Mouse (Mus musculus) forebrain, embryonic 14.5 days (tissue): ENCODE results near the gene Sidt1. TPM values are rescaled to one million over a fixed set of nuclear protein-coding genes. Genes with fewer than 3 reads are reported as not detected.

Experiments used
- ATAC-seq: fragments of 200-750 bp; cut with Nextera tagmentation; 2 replicates; pipeline ENCODE4 v1.8.0; 2017; ENCODE audit warnings: mild to moderate bottlenecking, moderate library complexity
- DNase-seq: peaks from one replicate; pipeline ENCODE4 v3.0.0-alpha.2; 2015; ENCODE audit warnings: low spot score
- H3K27ac ChIP-seq: fragments of 300-500 bp; sonication (generic); 2 replicates; pipeline ENCODE4 v1.5.1; 2014; ENCODE audit warnings: low read depth, mild to moderate bottlenecking, control low read depth, low read length, moderate library complexity
- H3K27me3 ChIP-seq: fragments of 300-500 bp; sonication (generic); replicated peaks from 2 replicates; pipeline ENCODE4 v1.6.1; 2014; ENCODE audit warnings: low read length, control low read depth, mixed read lengths; ENCODE audit not compliant: control insufficient read depth, insufficient read depth
- H3K36me3 ChIP-seq: fragments of 300-500 bp; sonication (generic); 2 replicates; pipeline ENCODE4 v1.6.1; 2014; ENCODE audit warnings: low read length, control low read depth; ENCODE audit not compliant: control insufficient read depth, insufficient read depth
- H3K4me1 ChIP-seq: fragments of 300-500 bp; sonication (generic); 2 replicates; pipeline ENCODE4 v1.6.1; 2014; ENCODE audit warnings: antibody characterized with exemption, low read length, control low read depth; ENCODE audit not compliant: control insufficient read depth, insufficient read depth
- H3K4me2 ChIP-seq: fragments of 300-500 bp; sonication (generic); 2 replicates; pipeline ENCODE4 v1.6.1; 2014; ENCODE audit warnings: mild to moderate bottlenecking, control low read depth, low read length
- H3K4me3 ChIP-seq: fragments of 300-500 bp; sonication (generic); 2 replicates; pipeline ENCODE4 v1.5.1; 2014; ENCODE audit warnings: low read depth, low read length, control low read depth
- H3K9ac ChIP-seq: fragments of 300-500 bp; sonication (generic); 2 replicates; pipeline ENCODE4 v1.6.1; 2014; ENCODE audit warnings: mild to moderate bottlenecking, low read length, control low read depth, moderate library complexity
- H3K9me3 ChIP-seq: fragments of 300-500 bp; sonication (generic); replicated peaks from 2 replicates; pipeline ENCODE4 v1.6.1; 2016; ENCODE audit warnings: low read length, control low read depth, mixed read lengths; ENCODE audit not compliant: control insufficient read depth
- WGBS: fragments of 180-500 bp; shearing (Covaris S2); extraction: QIAGEN DNeasy Blood & Tissue Kit; methylation state at CpG from one replicate; pipeline ENCODE4 v1.1.7; 2014; 5-methylcytosine and 5-hydroxymethylcytosine counted together
- polyA plus RNA-seq: library from polyadenylated mRNA; unstranded; fragments of >200 nt; fragmentation: Nextera tagmentation; extraction: Ambion mirVana; gene quantifications from 2 replicates; pipeline ENCODE4 v1.2.1, GENCODE M21; 2014

The Sidt1 gene
- 3.9 and 8.6 TPM in 2 replicates for polyA plus RNA-seq

DNA sequence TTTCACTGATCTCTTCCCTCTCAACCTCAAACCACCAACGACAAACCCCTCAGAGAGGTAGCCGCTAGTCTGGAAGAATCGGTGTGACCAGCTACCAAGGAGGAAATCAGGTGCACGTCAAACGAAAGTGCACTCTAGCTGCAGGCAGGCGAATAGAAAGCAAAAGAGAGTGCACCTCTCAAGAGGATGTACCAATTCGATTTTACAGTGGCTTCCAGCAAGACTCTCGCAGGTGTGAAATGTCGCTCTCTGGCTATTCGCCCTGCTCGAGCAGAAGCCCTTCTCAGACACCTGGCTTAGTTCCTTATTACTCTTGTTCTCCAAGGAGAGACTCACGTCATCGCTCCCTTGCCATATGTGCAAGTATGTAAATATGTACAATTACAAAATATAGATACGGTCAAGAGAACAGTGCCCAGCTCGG, at the start of gene Sidt1:
Sidt1 (minus strand) TSS at position 336 of the 424 bp plus-strand sequence.
- peak within 1 kb of the TSS; percentile 99 for H3K4me2 ChIP-seq
- H3K36me3 ChIP-seq: no peaks in the 10 kb centered on the region
- 8% methylated on average over 15 of the region's 15 CpGs for WGBS
- peak; percentile 45 for DNase-seq
- peak within 1 kb of the TSS; percentile 73 for H3K9ac ChIP-seq
- H3K4me1 ChIP-seq: no peaks in the 10 kb centered on the region
- H3K9me3 ChIP-seq: 0 out of 2 replicates have a peak, but pooled peaks cover 3% of the 10 kb centered on the region
- no peak within 1 kb of the TSS for H3K27ac ChIP-seq
- peak within 1 kb of the TSS; percentile 67 for H3K4me3 ChIP-seq
- peaks cover 7% of the 10 kb centered on the region; the same call in 1 of the 2 replicates for H3K27me3 ChIP-seq
- no peak; the same call in 1 of the 2 replicates for ATAC-seq

DNA sequence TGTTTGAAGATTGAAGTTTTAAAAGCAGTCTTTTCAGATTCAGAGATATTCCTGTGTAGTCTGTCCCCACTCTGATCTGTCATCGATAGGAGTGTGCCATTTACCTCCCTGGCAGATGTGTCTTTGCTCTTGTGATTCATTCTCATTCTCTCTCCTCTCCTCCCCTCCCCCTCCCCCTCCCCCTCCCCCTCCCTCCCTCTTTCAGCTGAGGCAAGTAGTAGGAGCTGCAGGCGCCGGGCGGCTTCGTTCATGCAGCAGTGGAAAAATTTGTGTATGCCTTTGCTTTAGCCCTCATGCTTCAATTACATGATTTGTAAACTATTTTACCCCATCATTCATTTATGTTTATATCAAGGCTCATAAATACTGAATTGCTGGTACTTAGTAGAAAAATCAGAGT, 48.6 kb upstream of the Sidt1 start:
- 22% methylated on average over 5 of the region's 5 CpGs for WGBS
- peaks cover 13% of the 10 kb centered on the region for H3K36me3 ChIP-seq
- no peaks in the 10 kb centered on the region for H3K9me3 ChIP-seq
- H3K27me3 ChIP-seq: no peaks in the 10 kb centered on the region
- DNase-seq (no peak), ATAC-seq (no peak)
- no peak overlapping the region for H3K4me3 ChIP-seq
- peaks cover 9% of the 10 kb centered on the region for H3K4me1 ChIP-seq
- H3K9ac ChIP-seq: no peak overlapping the region
- no peak overlapping the region for H3K27ac ChIP-seq
- H3K4me2 ChIP-seq: no peak overlapping the region

DNA sequence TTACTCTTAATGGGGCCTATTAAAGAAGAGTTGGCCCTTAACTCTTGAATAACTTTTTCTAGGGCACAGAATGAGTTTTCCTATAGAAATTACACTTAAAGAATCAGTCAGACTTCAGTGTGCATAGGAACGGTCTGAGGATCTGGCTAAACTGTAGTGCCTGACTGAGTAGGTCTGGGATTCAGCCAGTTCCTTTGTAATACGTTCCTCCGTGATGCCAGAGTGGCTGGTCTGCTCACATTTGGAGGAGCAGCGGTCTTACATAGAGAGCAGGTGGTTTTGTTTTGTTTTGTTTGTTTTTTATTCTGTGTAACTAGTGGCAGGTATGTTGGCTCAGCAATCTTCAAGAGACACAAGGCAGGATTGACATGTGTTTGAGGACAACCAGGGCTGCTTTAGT, 47.0 kb upstream of the Sidt1 start:
- Histone ChIP-seq H3K36me3 (peaks cover 13% of the 10 kb centered on the region), H3K9me3 (no peaks in the 10 kb centered on the region), H3K4me2 (no peak overlapping the region), H3K4me1 (peaks cover 9% of the 10 kb centered on the region), H3K27me3 (no peaks in the 10 kb centered on the region), H3K27ac (no peak overlapping the region), H3K9ac (no peak overlapping the region), H3K4me3 (no peak overlapping the region)
- peak; percentile 44 for DNase-seq
- WGBS: 36% methylated on average over 4 of the region's 4 CpGs
- ATAC-seq: no peak

DNA sequence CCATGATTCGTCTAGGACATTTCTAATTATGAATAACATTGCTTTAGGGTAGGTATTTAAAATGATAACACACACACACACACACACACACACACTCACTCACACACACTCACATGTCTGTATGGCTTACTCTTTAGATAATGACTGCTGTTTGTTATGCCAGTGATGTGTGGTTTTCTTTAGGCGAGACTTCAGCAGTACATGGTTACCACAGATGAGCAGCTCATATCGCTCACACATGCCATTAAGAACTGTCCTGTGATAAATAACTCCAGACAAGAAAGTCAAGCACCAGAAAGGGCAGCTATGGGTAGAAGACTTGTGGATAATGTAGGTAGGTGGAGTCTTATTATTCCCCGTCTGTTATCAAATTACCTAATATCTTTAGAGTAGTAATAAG, 42.5 kb upstream of the Sidt1 start:
- Histone ChIP-seq H3K27me3 (no peaks in the 10 kb centered on the region), H3K4me1 (no peaks in the 10 kb centered on the region), H3K4me2 (no peak overlapping the region), H3K36me3 (peaks cover 16% of the 10 kb centered on the region), H3K9me3 (no peaks in the 10 kb centered on the region), H3K9ac (no peak overlapping the region), H3K4me3 (no peak overlapping the region), H3K27ac (no peak overlapping the region)
- DNase-seq (no peak), ATAC-seq (no peak)
- WGBS: 97% methylated on average over 4 of the region's 4 CpGs

DNA sequence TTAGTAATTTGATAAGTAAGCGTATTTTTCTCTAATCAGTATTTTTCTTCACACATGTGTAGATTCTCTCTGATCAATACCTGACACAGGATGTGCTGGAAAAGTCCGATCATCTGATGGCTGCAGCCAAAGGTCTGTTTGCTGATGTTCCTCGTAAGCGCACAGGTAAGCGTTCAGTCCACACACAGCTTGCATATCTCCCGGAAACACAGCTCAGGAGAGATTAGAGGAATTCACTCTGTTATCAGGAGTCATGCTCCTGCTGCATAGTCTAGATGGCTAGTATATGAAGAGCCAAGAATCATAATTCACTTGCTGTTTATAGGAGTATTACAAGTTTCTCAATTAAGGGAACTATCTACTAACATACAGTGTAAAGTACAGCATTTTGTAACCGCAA, 32.5 kb upstream of the Sidt1 start:
- H3K4me2 ChIP-seq: no peak overlapping the region
- H3K27me3 ChIP-seq: no peaks in the 10 kb centered on the region
- H3K9ac ChIP-seq: no peak overlapping the region
- H3K36me3 ChIP-seq: peaks cover 30% of the 10 kb centered on the region
- ATAC-seq (no peak), DNase-seq (no peak)
- H3K4me1 ChIP-seq: no peaks in the 10 kb centered on the region
- 92% methylated on average over 7 of the region's 7 CpGs for WGBS
- no peak overlapping the region for H3K27ac ChIP-seq
- no peak overlapping the region for H3K4me3 ChIP-seq
- no peaks in the 10 kb centered on the region for H3K9me3 ChIP-seq

DNA sequence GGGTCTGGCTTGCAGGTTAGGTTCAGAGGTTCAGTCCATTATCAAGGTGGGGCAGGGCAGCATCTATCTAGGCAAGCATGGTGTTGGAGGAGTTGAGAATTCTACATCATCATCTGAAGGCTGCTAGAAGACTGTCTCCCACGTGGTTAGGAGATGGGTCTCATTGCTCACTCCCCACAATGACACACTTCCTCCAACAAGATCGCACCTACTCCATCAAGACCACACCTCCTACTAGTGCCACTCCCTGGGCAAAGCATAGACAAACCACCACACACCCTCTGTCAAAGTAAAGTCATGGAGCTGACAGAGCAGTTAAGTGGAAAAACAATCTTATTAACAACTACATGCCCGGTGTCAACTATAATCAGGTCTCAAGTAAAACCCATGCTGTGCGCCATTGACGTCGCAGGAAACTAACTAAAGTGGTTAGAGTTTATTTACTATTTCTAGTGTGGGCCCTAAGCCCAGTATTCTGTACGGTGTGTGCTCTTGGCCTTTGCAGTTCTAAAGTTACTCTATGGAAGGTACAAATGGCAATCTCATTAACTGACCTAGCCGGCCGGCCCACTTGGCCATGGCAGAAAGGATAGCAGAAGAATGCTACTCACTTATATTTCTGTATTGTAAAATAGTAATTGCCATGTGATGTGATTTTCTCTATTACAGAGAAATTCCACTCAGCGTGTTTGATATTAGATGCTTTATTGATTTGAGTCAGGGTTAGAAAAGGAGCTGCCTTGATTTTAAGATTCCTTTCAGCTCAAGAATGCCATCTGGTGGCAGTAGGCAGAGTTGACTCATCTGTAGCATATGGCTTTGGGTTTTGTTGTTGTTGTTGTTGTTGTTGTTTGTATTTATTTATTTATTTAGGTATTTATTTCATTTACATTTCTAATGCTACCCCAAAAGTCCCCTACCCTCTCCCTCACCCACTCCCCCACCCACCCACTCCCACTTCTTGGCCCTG, 29.2 kb upstream of the Sidt1 start:
- ATAC-seq: peak; percentile 44; the same call in 1 of the 2 replicates
- H3K36me3 ChIP-seq: peaks cover 16% of the 10 kb centered on the region

DNA sequence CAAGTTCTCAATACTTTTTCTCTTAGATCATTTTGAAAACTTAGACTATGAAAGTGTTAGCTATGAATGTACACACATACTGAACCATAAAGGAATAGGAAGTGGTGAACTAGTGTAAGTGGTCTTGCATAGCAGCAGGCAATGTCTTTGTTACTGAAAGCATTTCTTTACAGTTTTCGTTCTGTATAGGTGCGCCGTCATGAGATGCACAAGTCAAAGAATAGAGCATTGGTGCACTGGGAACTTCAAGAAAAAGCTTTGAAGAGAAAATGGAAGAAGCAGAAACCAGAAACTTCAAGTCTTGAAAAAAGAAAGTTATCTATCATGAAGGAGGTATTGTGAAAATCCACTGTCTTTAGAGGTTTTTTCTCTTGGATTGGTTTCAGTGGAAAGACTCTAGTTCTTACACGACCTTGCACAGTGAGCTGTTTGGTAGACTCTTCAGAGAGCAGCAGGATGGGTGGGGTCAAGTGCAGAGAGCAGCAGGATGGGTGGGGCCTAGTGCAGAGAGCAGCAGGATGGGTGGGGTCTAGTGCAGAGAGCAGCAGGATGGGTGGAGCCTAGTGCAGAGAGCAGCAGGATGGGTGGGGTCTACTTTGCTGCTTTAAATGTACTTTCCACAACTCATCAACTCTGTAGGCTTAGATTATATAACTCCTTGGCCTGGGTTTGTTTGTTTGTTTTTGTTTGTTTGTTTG, 24.7 kb upstream of the Sidt1 start:
- peaks cover 4% of the 10 kb centered on the region; the same call in 1 of the 2 replicates for H3K36me3 ChIP-seq
- ATAC-seq (no peak), DNase-seq (no peak)
- no peak overlapping the region for H3K4me3 ChIP-seq
- H3K9me3 ChIP-seq: no peaks in the 10 kb centered on the region
- WGBS: 81% methylated on average over 4 of the region's 4 CpGs
- no peak overlapping the region for H3K4me2 ChIP-seq
- no peak overlapping the region for H3K9ac ChIP-seq
- no peak overlapping the region for H3K27ac ChIP-seq
- H3K27me3 ChIP-seq: no peaks in the 10 kb centered on the region
- no peaks in the 10 kb centered on the region for H3K4me1 ChIP-seq

More for the DNA sequence above, 29.2 kb upstream of the Sidt1 start:
- Histone ChIP-seq H3K27ac (no peak overlapping the region), H3K4me1 (no peaks in the 10 kb centered on the region), H3K9ac (no peak overlapping the region), H3K4me2 (no peak overlapping the region), H3K4me3 (no peak overlapping the region), H3K27me3 (no peaks in the 10 kb centered on the region), H3K9me3 (no peaks in the 10 kb centered on the region)
- 90% methylated on average over 10 of the region's 10 CpGs for WGBS
- DNase-seq: peak; percentile 62

DNA sequence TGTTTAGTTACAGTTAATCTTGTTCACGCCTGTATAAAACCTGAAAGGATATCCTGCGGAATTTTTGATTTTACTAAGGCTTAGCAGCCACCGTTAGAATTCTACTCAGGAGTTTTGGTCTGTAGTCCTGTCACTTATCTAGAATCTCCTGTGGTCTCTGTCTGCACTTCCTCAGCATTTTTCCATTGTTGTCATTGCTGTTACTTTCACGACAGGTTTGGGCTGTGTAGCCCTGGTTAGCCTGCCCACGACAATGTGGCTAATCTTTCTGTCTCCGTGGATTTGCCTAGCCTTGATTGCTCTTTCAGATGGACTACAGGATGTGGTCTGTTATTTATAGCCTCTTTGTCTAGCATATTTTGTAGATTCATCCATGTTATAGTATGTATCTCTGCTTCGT, 23.3 kb upstream of the Sidt1 start:
- WGBS: 87% methylated on average over 7 of the region's 7 CpGs
- Histone ChIP-seq H3K9me3 (no peaks in the 10 kb centered on the region), H3K4me2 (no peak overlapping the region), H3K36me3 (no peaks in the 10 kb centered on the region), H3K4me1 (no peaks in the 10 kb centered on the region), H3K9ac (no peak overlapping the region), H3K27ac (no peak overlapping the region), H3K4me3 (no peak overlapping the region), H3K27me3 (no peaks in the 10 kb centered on the region)
- DNase-seq (no peak), ATAC-seq (no peak)
